Mouse (Mus musculus): ENCODE data around the gene Igf2r. TPM values are rescaled to one million over a fixed set of nuclear protein-coding genes. Genes with fewer than 3 reads are reported as not detected.

The Igf2r gene
- total and polyA plus RNA-seq, 3 experiments, result 25.6 to 61.8 (median 34.6) TPM

- Histone ChIP-seq H3K4me2 (ENCODE audit: insufficient read depth, low read depth, poor library complexity, severe bottlenecking) (no peak overlapping the region), H3K9me3 (replicated peaks; ENCODE audit: low read length) (peaks cover 3% of the 10 kb centered on the region), H3K4me1 (ENCODE audit: control insufficient read depth in 1 of 2, insufficient read depth in 2 of 2) (peaks cover 8 to 50% of the 10 kb centered on the region in 2 experiments), H3K27me3 (replicated peaks) (no peaks in the 10 kb centered on the region), H3K9ac (ENCODE audit: insufficient read depth, low read depth) (no peak overlapping the region), H3K27ac (ENCODE audit: insufficient read depth, low read depth) (no peak overlapping the region), H3K79me2 (replicated peaks; ENCODE audit: control insufficient read depth, extremely low read depth, insufficient read depth, poor library complexity, severe bottlenecking) (no peaks in the 10 kb centered on the region), H3K36me3 (replicated peaks in 1 of 2; ENCODE audit: control insufficient read depth in 1 of 2, insufficient read depth in 1 of 2, low read length in 1 of 2) (peaks cover 0 to 38% of the 10 kb centered on the region in 2 experiments), H3K4me3 (replicated peaks in 1 of 3; ENCODE audit: low read depth in 2 of 3, low read length in 2 of 3, poor library complexity in 1 of 3) (no peak overlapping the region)
- dilution Hi-C loops (cut with MboI; ENCODE audit: extremely low pct_ligation_motif_present, extremely low pct_unique_long_range_greater_than_20kb, low sequenced_read_pairs) (no loop called here), in situ Hi-C loops (cut with MboI; ENCODE audit: low pct_ligation_motif_present, low pct_unique_long_range_greater_than_20kb, low sequenced_read_pairs) (no loop called here)
- TF ChIP-seq CHD1 (IDR thresholded peaks at IDR 0.05; ENCODE audit: low read depth, low read length) (no peak), KAT2A (IDR thresholded peaks at IDR 0.05; ENCODE audit: insufficient replicate concordance, low read length) (no peak), MYC (IDR thresholded peaks at IDR 0.05; ENCODE audit: low read depth, low read length) (no peak), TCF12 (IDR thresholded peaks at IDR 0.05; ENCODE audit: low read depth, low read length) (no peak), MAFK (IDR thresholded peaks at IDR 0.05; ENCODE audit: insufficient replicate concordance, low read length) (no peak), MAX (IDR thresholded peaks at IDR 0.05; ENCODE audit: low read length) (no peak), ZMIZ1 (IDR thresholded peaks at IDR 0.05; ENCODE audit: low read depth, low read length) (no peak), JUN (IDR thresholded peaks at IDR 0.05; ENCODE audit: insufficient read depth, low read depth, low read length) (no peak), HCFC1 (IDR thresholded peaks at IDR 0.05; ENCODE audit: low read depth, low read length) (no peak), GABPA (IDR thresholded peaks at IDR 0.05; ENCODE audit: insufficient replicate concordance, low read depth, low read length) (no peak), RAD21 (IDR thresholded peaks at IDR 0.05; ENCODE audit: low read depth, low read length) (no peak), CHD2 (IDR thresholded peaks at IDR 0.05; ENCODE audit: low read length) (no peak), RCOR1 (conservative IDR thresholded peaks at IDR 0.05; ENCODE audit: low read depth, low read length) (no peak), E2F4 (IDR thresholded peaks at IDR 0.05; ENCODE audit: insufficient replicate concordance, low read depth, low read length) (no peak)
- no peak for DNase-seq (ENCODE audit: extremely low read depth)
Observed at GRCm38 (mm10) chr17:12779442-12779841, 10.0 kb upstream of the Igf2r start.

GRCm38 (mm10) chr17:12773956-12774355, 4.5 kb upstream of the Igf2r start:
- no peak for DNase-seq (ENCODE audit: extremely low read depth)
- peaks cover 0 to 8% of the 10 kb centered on the region in 2 experiments; a peak in 2 of 4 replicates for H3K4me1 ChIP-seq (ENCODE audit: control insufficient read depth in 1 of 2, insufficient read depth in 2 of 2)
- H3K79me2 ChIP-seq (replicated peaks; ENCODE audit: control insufficient read depth, extremely low read depth, insufficient read depth, poor library complexity, severe bottlenecking), result peaks cover 5% of the 10 kb centered on the region; the same call in 1 of the 2 replicates
- H3K4me2 ChIP-seq (ENCODE audit: insufficient read depth, low read depth, poor library complexity, severe bottlenecking), result no peak overlapping the region
- H3K36me3 ChIP-seq (replicated peaks in 1 of 2; ENCODE audit: control insufficient read depth in 1 of 2, insufficient read depth in 1 of 2, low read length in 1 of 2), result peaks cover 10 to 60% of the 10 kb centered on the region in 2 experiments
- H3K9ac ChIP-seq (ENCODE audit: insufficient read depth, low read depth), result no peak overlapping the region
- dilution Hi-C loops (cut with MboI; ENCODE audit: extremely low pct_ligation_motif_present, extremely low pct_unique_long_range_greater_than_20kb, low sequenced_read_pairs) (no loop called here), in situ Hi-C loops (cut with MboI; ENCODE audit: low pct_ligation_motif_present, low pct_unique_long_range_greater_than_20kb, low sequenced_read_pairs) (loop anchor here (25.0 kb wide), 1 partner anchor 612 kb away; no protein-coding TSS in a partner anchor)
- no peak overlapping the region for H3K4me3 ChIP-seq (replicated peaks in 1 of 3; ENCODE audit: low read depth in 2 of 3, low read length in 2 of 3, poor library complexity in 1 of 3)
- no peaks in the 10 kb centered on the region for H3K27me3 ChIP-seq (replicated peaks)
- H3K9me3 ChIP-seq (replicated peaks; ENCODE audit: low read length), result peaks cover 24% of the 10 kb centered on the region
- H3K27ac ChIP-seq (ENCODE audit: insufficient read depth, low read depth), result no peak overlapping the region
- no peak for TF ChIP-seq ELF1 (IDR thresholded peaks at IDR 0.05; ENCODE audit: low read depth, low read length)
